Mouse (Mus musculus) cerebellum, adult 8-10 months (tissue): ENCODE data around the gene Entpd4b.
"Not testable (repeated sequence)": the region's sequence is repeated elsewhere in the genome, so short reads cannot be mapped to it uniquely, and the experiment has no call there.

Experiments used
- DNase-seq: peaks from one replicate; pipeline ENCODE4 v3.0.0; 2022

The Entpd4b gene

DNA sequence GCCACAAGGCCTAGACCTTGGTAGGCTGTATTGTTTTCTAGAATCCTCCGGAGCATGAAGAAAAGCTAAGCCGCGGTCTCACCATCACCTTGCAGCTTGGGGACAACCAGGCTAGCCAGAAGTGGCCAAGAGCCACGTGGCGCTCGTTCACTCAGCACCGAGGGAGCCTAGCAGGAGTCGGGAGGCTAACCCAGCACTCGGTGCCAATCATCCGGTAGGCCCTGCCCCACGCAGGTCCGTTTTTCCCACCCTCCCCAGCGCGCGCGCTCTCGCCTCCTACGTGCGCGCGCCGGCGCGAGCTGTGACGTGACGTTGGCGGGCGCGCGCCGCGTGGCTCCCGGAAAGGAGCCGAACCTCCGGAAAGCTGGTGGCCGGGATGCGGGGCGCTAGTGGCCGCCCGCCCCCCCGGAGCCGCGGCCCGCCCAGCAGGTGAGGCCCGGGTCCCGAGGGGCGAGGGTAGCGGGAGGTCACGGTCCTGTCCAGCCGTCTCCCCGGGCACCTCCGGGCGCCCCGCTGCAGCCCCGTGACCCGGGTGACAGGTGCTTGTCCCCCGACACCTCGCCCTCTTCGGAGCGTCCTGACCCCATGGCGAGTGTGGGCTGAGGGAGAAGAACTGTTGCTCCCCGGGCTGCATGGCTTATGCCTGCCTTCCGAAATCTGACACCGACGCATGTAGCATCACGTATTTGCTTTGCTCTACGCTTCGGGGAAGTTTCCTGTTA is at the start of gene Entpd4b:
Gene Entpd4b, plus strand, starts transcription at position 315 of the 722 bp plus-strand sequence.
- DNase-seq = not testable (repeated sequence)

DNA sequence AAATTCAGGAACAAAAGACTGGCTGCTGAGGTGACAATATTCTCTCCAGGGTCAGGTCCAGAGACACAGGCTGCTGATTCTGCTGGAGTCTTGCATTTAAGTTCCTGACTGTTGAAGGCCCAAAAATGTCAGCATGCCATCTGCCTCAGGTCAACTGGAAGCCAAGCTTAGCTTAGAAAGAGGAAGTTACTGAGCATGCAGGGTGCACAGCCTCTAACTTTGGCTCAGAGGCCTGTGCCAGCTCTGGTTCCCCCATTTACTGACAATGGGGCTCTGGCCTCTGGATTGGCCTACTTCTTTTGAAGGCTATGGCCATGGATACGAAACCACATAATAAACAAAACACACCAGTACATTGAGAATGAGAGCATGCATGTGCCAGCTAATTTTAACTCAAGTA is 48.2 kb upstream of the Entpd4b start:
- not testable (repeated sequence) for DNase-seq

DNA sequence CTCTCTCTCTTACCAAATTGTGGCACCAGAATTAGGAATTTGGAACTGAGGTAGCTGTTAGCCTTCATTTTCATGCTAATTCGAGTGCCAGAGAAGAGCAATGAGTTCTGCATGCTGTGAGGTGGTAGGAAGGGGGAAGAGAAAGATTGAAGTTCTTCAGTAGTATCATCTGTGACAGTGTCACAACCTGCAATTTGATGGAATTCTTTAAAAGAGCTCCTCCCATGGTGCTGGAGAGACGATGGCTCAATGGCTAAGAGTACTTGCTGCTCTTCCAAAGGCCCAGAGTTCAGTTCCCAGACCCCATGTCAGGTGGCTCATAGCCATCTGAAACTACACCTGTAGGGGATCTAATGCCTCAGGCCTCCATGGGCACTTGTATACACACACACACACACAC is 42.8 kb upstream of the Entpd4b start, which contains the start of gene Gm27179:
Gene Gm27179, minus strand, starts transcription at position 101 of the 400 bp plus-strand sequence.
- DNase-seq = not testable (repeated sequence)

DNA sequence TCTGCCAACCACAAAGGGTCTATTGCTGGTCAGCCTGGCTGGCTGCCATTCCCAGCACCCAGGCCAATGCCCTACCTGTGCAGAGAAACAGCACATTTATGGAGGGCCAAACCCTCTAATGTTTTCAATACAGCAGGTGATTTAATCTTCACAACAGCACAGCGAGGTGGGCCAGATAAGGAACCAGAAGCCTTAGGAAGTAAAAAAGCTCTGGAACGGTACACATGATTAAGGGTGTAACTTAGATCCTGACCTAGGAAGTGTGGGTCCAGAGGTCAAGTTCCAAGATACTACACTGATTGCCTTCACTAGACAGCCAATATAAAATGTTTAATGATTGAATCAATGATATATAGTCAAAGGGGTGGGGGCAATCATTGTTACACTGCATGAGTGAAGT is 34.4 kb upstream of the Entpd4b start:
- not testable (repeated sequence) for DNase-seq

DNA sequence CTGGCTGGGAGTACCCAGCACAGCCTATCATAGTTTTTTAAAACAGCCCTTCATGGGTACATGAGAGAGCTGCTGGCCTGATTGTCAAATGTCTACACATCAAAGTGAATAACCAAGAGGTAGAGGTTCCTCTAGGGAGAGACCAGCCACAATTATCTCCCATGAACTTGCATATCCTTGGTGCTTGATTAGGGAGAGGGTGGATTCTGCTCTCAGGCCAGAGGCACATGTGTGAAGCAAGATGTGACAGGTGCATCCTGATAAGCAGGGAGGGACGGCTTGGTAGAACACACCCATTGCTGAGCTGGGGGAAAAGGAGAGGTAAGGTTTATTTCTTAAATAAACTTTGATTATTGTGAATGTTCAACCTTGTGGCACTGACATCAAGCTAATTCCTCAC is 32.2 kb upstream of the Entpd4b start:
- not testable (repeated sequence) for DNase-seq

DNA sequence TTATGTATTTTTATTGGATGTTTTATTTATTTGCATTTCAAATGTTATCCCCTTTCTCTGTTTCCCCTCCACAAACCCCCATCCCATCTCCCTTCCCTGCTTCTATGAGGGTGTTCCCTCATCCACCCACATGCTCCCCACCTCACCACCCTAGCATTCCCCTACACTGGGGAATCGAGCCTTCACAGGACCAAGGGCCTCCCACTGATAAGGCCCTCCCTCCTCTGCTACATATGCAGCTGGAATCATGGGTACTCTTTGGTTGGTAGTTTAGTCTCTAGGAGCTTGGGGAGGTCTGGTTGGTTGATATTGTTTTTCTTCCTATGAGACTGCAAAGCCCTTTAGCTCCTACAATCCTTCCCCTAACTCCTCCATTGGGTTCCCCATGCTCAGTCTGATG is 29.0 kb upstream of the Entpd4b start:
- DNase-seq = not testable (repeated sequence)

DNA sequence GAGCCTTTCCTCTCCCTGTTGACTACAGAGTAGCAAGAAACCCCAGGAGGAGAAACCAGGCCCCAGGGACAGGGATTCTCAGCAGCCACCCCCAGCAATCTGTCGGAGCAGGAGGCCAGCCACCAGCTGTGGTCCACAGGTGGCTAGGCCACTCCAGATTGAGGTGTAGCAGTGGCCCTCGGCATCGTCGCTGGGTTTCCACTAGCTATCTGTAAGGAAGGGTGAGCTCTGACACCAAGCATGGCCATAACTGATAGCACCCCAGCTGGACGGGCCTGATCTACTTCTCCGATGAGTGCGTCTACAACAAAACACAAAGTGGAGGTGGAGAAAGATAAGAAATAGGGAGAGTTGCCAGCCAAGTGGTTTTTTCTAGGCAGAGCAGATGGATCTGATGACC is 18.7 kb upstream of the Entpd4b start:
- not testable (repeated sequence) for DNase-seq

DNA sequence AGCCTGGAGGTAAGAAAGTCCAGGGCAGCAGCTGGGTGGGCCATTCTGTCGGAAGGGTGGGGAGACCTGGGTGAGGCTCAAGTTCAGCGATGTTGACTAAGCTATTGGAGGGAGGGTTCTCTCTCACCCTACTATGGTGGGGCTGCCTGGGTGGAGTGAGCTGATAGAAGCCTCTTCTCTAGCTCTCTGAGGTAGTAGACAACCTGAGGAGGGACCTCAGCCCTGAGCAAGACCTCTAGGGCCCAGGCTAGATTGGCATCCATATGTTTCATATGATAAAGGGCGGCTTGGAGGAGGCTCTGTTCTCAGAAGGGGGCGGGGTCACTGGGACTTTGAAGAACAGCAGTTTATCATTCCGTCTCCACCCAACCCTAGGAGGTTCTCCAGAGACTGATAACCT is 15.1 kb upstream of the Entpd4b start:
- not testable (repeated sequence) for DNase-seq

DNA sequence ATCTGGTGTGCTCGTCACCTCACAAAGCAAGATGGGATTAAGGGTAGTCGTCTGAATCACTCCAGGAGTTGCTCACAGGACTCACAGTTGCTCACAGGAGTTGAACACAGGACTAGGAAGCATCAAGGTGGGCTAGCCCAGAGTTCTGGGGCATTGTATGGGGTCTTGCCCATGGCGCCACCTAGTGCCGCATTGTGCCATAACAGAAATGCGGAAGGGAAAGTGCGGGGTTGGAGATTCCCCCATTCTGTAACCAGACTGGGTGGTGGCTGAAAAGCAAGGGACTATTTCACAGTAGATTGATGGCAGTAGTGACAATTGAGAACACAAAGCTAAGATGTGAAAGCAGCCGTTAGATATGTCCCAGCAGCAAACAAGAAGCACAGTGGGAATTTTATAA is 12.5 kb upstream of the Entpd4b start:
- not testable (repeated sequence) for DNase-seq

DNA sequence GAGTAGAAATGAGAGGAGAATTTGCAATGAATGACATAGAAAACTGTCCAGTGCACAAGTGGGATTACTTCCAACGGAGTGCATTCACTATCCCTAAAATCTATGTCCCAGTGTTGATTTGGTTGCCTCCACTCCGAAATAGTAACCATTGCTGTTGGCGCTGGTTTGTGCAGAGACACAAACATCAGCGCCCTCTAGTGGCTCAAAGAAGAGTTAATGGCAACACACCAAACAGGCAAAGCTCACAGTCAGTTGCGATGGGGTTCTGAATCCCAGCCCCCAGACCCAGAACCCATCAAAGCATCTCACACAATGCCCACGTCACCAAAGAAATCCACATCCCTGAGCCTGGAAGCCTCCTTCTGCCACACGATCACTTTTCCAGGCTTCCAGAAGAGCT is 11.2 kb upstream of the Entpd4b start:
- not testable (repeated sequence) for DNase-seq

DNA sequence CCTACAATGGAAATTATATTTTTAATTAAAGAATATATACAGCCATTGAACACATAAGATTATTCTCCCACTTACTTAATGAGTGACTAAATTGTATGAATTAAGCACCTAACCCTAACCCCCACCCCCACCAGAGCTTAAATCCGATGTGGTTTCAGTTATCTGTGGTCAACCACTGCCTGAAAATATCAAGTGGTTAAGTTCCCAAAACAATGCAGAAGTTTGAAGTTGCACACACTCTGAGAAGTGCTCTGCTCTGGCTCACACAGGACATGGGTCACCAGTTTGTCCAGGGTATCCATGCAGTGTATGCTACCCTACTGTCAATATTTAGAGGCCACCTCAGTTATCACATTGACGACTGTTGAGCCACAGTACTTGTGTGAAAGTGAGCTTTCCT is 10.2 kb upstream of the Entpd4b start:
- not testable (repeated sequence) for DNase-seq

DNA sequence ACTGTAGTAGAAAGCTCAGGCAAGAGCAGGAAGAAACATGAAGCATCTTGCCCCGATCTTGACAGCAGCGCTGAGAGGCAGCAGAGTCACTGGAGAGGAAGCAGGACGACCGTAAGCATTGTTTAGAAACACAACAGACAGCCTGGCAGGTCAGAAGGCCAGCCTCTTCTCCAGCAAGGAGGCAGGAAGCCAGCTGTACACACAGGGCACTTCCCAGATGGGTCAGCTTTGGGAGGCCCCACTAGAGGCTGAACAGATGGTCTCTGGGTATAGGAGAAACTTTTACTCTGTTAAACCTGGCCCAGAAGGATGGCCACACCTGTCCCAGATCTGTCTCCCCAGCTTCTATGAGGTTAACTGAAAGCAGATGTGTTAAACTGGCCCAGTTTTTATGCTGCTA is 7.9 kb upstream of the Entpd4b start:
- not testable (repeated sequence) for DNase-seq

DNA sequence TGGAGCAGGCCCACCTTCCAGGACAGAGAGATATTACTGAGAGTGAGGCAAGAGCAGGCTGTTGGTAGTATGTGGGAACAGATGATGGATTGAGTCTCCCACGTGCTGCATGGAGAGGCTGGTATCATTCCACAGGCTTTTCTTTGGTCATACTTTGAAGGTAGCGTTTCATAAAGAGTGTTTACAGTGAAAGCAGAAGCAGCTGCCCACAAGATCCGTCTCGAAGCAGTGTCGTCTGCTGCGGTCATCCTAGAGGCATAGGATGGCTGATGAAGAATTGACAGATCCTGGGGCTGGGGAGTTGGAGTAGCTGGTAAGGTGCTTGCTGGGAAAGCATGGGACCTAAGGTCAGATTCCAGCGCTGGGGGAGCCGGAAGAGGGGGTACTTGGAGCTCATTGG is 1.6 kb downstream of the Entpd4b start:
- not testable (repeated sequence) for DNase-seq

DNA sequence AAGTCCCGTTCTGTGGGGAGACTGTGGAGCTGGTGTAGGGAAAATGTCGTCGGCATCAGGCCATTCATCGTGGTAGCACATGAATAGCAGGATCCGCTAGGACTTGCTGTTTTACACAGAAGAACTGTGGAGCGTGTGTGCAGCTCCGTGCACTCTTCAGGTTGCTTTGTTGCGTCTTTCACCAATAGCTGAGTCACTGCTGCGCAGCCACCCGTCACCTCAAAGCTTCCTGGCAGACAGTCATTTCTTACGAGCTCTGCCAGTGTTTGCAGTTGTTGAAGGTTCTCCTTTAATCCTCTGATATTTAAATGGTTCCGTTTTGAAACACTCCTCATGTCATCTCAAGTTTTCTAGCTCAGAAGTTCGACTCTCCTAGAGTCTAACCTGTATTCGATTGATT is 2.3 kb downstream of the Entpd4b start:
- not testable (repeated sequence) for DNase-seq
